Mouse (Mus musculus) myocyte (in vitro differentiated cells): ENCODE results near the gene Plod1. TPM values are rescaled to one million over a fixed set of nuclear protein-coding genes. Genes with fewer than 3 reads are reported as not detected.

Experiments used
- H3K27me3 ChIP-seq: one replicate; pipeline ENCODE4 v1.6.1; 2011; ENCODE audit not compliant: control insufficient read depth, insufficient read depth, insufficient read length
- H3K36me3 ChIP-seq: one replicate; pipeline ENCODE4 v1.6.1; 2011; ENCODE audit not compliant: control insufficient read depth, insufficient read depth
- H3K4me2 ChIP-seq: one replicate; pipeline ENCODE4 v1.6.1; 2011; ENCODE audit warnings: low read depth, control low read depth
- H3K4me3 ChIP-seq: one replicate; pipeline ENCODE4 v1.5.1; 2011; ENCODE audit warnings: mild to moderate bottlenecking, control low read depth, moderate library complexity
- H3K79me2 ChIP-seq: one replicate; pipeline ENCODE4 v1.6.1; 2011; ENCODE audit not compliant: control insufficient read depth, insufficient read depth
- H3ac ChIP-seq: one replicate; pipeline ENCODE4 v1.6.1; 2011; ENCODE audit not compliant: control insufficient read depth, insufficient read length
- CEBPB ChIP-seq: IDR thresholded peaks from 2 replicates; pipeline ENCODE4 v1.6.1; 2011; ENCODE audit warnings: mild to moderate bottlenecking, moderate library complexity; ENCODE audit not compliant: poor library complexity, insufficient read depth, severe bottlenecking
- E2F4 ChIP-seq: IDR thresholded peaks from one replicate; pipeline ENCODE4 v1.6.1; 2011; ENCODE audit warnings: mild to moderate bottlenecking, control low read depth, moderate library complexity; ENCODE audit not compliant: insufficient read depth
- MAX ChIP-seq: IDR thresholded peaks from one replicate; pipeline ENCODE4 v1.6.1; 2011; ENCODE audit warnings: low read depth, mild to moderate bottlenecking, control low read depth
- MYOD1 ChIP-seq, 3 experiments: IDR thresholded peaks; one replicate each; pipeline ENCODE4 v1.6.1; 2011; ENCODE audit warnings: control low read depth in 2 of 3, low read depth in 2 of 3, mild to moderate bottlenecking in 2 of 3, moderate library complexity in 1 of 3; ENCODE audit not compliant: insufficient read length in 2 of 3, control insufficient read depth in 1 of 3
- MYOG ChIP-seq, 3 experiments: IDR thresholded peaks; one replicate each; pipeline ENCODE4 v1.6.1; 2011; ENCODE audit warnings: control low read depth in 2 of 3, low read depth in 2 of 3, mild to moderate bottlenecking in 2 of 3; ENCODE audit not compliant: insufficient read length in 2 of 3, control insufficient read depth in 1 of 3, insufficient read depth in 1 of 3
- POLR2A ChIP-seq: IDR thresholded peaks from one replicate; pipeline ENCODE4 v1.6.1; 2011; ENCODE audit warnings: low read depth, mild to moderate bottlenecking, control low read depth, moderate library complexity; ENCODE audit not compliant: insufficient read length
- POLR2AphosphoS2 ChIP-seq: IDR thresholded peaks from one replicate; pipeline ENCODE4 v1.6.1; 2011; ENCODE audit warnings: low read depth, control low read depth; ENCODE audit not compliant: insufficient read length
- REST ChIP-seq: IDR thresholded peaks from one replicate; pipeline ENCODE4 v1.6.1; 2011; ENCODE audit warnings: mild to moderate bottlenecking, control low read depth, moderate library complexity; ENCODE audit not compliant: insufficient read depth, insufficient read length
- SRF ChIP-seq: IDR thresholded peaks from one replicate; pipeline ENCODE4 v1.6.1; 2011; ENCODE audit warnings: low read depth; ENCODE audit not compliant: control insufficient read depth, insufficient read length
- TCF12 ChIP-seq: IDR thresholded peaks from one replicate; pipeline ENCODE4 v1.6.1; 2011; ENCODE audit warnings: mild to moderate bottlenecking, control low read depth; ENCODE audit not compliant: poor library complexity, insufficient read depth, severe bottlenecking
- TCF3 ChIP-seq: IDR thresholded peaks from one replicate; pipeline ENCODE4 v1.6.1; 2011; ENCODE audit warnings: low read depth, control low read depth; ENCODE audit not compliant: insufficient read length
- USF1 ChIP-seq: IDR thresholded peaks from one replicate; pipeline ENCODE4 v1.6.1; 2011; ENCODE audit warnings: low read depth, mild to moderate bottlenecking, control low read depth, moderate library complexity
- polyA plus RNA-seq: library from polyadenylated mRNA; unstranded; fragments of >200 nt; fragmentation: generic; extraction: Trizol; gene quantifications from one replicate; pipeline ENCODE4 v1.2.1, GENCODE M21; 2012; ENCODE audit warnings: missing spikeins

The Plod1 gene
- polyA plus RNA-seq, 1 experiment, result 77.2 TPM

GRCm38 (mm10) chr4:147887277-147887676 is 49.3 kb downstream of the Plod1 start:
- H3K36me3 ChIP-seq, result peaks cover 23% of the 10 kb centered on the region
- no peaks in the 10 kb centered on the region for H3K79me2 ChIP-seq
- no peak overlapping the region for H3ac ChIP-seq
- no peak for TF ChIP-seq POLR2A
- peak in 2 of 3 experiments; percentile 52 to 75 for TF ChIP-seq MYOG (IDR thresholded peaks at IDR 0.05; ENCODE audit: control insufficient read depth in 1 of 3, insufficient read depth in 1 of 3, insufficient read length in 2 of 3, low read depth in 2 of 3)
- TF ChIP-seq POLR2AphosphoS2, result no peak
- TF ChIP-seq MYOD1 (IDR thresholded peaks at IDR 0.05; ENCODE audit: control insufficient read depth in 1 of 3, insufficient read length in 2 of 3, low read depth in 2 of 3), result peak in 2 of 3 experiments; percentile 31 to 50
- no peak for TF ChIP-seq USF1
- TF ChIP-seq MAX, result no peak
- H3K27me3 ChIP-seq, result no peaks in the 10 kb centered on the region
- no peak overlapping the region for H3K4me2 ChIP-seq
- no peak overlapping the region for H3K4me3 ChIP-seq

DNA sequence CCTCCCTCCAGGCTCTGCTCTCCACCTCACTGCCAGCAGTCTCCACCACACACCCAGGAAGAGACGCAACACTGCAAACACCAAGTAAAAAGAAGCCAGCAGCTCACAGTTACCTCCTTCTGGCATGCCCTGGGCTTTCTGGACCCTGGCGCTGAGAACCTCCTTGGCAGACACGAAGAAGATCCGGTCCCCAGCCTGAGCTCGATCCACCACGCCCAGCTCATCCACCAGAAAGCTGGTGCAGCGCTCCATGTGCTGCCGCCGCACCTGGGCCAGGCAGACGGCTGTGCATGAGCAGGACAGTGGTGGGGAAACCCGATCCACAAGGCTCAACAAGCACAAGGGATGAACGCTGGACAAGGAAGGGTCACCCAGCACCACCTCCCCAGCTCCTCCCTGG is 50.4 kb downstream of the Plod1 start:
- H3K79me2 ChIP-seq, result no peaks in the 10 kb centered on the region
- TF ChIP-seq POLR2AphosphoS2 (no peak), MYOG (IDR thresholded peaks at IDR 0.05; ENCODE audit: control insufficient read depth in 1 of 3, insufficient read depth in 1 of 3, insufficient read length in 2 of 3, low read depth in 2 of 3) (no peak), REST (no peak), MYOD1 (IDR thresholded peaks at IDR 0.05; ENCODE audit: control insufficient read depth in 1 of 3, insufficient read length in 2 of 3, low read depth in 2 of 3) (no peak), CEBPB (no peak), SRF (no peak), E2F4 (no peak), MAX (no peak), TCF12 (no peak), POLR2A (no peak), USF1 (no peak), TCF3 (no peak)

GRCm38 (mm10) chr4:147884138-147884537 is 52.4 kb downstream of the Plod1 start:
- TF ChIP-seq POLR2AphosphoS2 (no peak), MAX (no peak)
- H3K79me2 ChIP-seq, result no peaks in the 10 kb centered on the region
- no peak overlapping the region for H3ac ChIP-seq
- H3K36me3 ChIP-seq, result peaks cover 36% of the 10 kb centered on the region
- no peaks in the 10 kb centered on the region for H3K27me3 ChIP-seq
- no peak overlapping the region for H3K4me3 ChIP-seq
- no peak overlapping the region for H3K4me2 ChIP-seq

More for the DNA sequence above, 50.4 kb downstream of the Plod1 start:
- no peak overlapping the region for H3K4me2 ChIP-seq
- no peaks in the 10 kb centered on the region for H3K27me3 ChIP-seq
- peaks cover 30% of the 10 kb centered on the region for H3K36me3 ChIP-seq
- no peak overlapping the region for H3ac ChIP-seq
- no peak overlapping the region for H3K4me3 ChIP-seq

DNA sequence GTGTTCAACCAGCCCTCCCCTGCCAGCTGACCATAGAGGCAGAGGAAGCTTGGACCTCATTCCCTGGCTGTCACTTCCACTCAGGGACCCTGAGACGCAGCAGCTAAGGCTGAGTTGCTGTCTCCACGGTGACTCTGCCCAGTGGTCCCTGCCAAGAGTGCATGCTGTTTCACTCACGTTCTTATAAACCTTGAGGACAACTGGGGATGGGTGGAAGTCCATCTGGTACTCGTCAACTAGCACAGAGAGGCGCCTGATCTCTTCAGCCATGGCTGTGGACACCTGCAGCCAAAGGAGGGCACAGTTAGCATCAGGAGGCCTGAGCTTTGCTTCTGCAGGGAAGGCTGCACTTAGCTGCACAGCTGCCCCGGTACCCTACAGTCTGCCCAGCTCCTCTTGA is 53.5 kb downstream of the Plod1 start:
- no peak overlapping the region for H3ac ChIP-seq
- H3K4me3 ChIP-seq, result no peak overlapping the region
- H3K79me2 ChIP-seq, result no peaks in the 10 kb centered on the region
- TF ChIP-seq E2F4, result no peak
- TF ChIP-seq MYOD1 (IDR thresholded peaks at IDR 0.05; ENCODE audit: control insufficient read depth in 1 of 3, insufficient read length in 2 of 3, low read depth in 2 of 3), result no peak
- TF ChIP-seq MAX, result no peak
- no peak for TF ChIP-seq MYOG (IDR thresholded peaks at IDR 0.05; ENCODE audit: control insufficient read depth in 1 of 3, insufficient read depth in 1 of 3, insufficient read length in 2 of 3, low read depth in 2 of 3)
- no peak for TF ChIP-seq USF1
- no peaks in the 10 kb centered on the region for H3K27me3 ChIP-seq
- no peak overlapping the region for H3K4me2 ChIP-seq
- H3K36me3 ChIP-seq, result peaks cover 31% of the 10 kb centered on the region

GRCm38 (mm10) chr4:147881792-147882191 is 54.8 kb downstream of the Plod1 start:
- no peak overlapping the region for H3ac ChIP-seq
- H3K79me2 ChIP-seq, result no peaks in the 10 kb centered on the region
- TF ChIP-seq SRF (no peak), POLR2AphosphoS2 (no peak), TCF12 (no peak), E2F4 (no peak), MYOD1 (IDR thresholded peaks at IDR 0.05; ENCODE audit: control insufficient read depth in 1 of 3, insufficient read length in 2 of 3, low read depth in 2 of 3) (no peak), MYOG (IDR thresholded peaks at IDR 0.05; ENCODE audit: control insufficient read depth in 1 of 3, insufficient read depth in 1 of 3, insufficient read length in 2 of 3, low read depth in 2 of 3) (no peak), USF1 (no peak), CEBPB (no peak), MAX (no peak), POLR2A (no peak), REST (no peak), TCF3 (no peak)
- H3K36me3 ChIP-seq, result peaks cover 27% of the 10 kb centered on the region
- no peaks in the 10 kb centered on the region for H3K27me3 ChIP-seq
- H3K4me3 ChIP-seq, result no peak overlapping the region
- H3K4me2 ChIP-seq, result no peak overlapping the region
